Mouse (Mus musculus) activated CD4-positive, CD25-positive, alpha-beta regulatory T cell, adult 9 weeks (primary cell): ENCODE measurements around the gene Ccdc136. TPM values are rescaled to one million over a fixed set of nuclear protein-coding genes. Genes with fewer than 3 reads are reported as not detected.

ENCODE experiments used
- polyA plus RNA-seq: library from polyadenylated mRNA; unstranded; fragments of 100-300 nt; shearing (Covaris generic); gene quantifications from one replicate; pipeline ENCODE4 v1.2.1, GENCODE M21; 2017

The Ccdc136 gene
- 0.32 TPM for polyA plus RNA-seq

GRCm38 (mm10) chr6:29395910-29396713, at the start of gene Ccdc136:
Ccdc136 (plus strand) TSS chr6:29396309.

DNA sequence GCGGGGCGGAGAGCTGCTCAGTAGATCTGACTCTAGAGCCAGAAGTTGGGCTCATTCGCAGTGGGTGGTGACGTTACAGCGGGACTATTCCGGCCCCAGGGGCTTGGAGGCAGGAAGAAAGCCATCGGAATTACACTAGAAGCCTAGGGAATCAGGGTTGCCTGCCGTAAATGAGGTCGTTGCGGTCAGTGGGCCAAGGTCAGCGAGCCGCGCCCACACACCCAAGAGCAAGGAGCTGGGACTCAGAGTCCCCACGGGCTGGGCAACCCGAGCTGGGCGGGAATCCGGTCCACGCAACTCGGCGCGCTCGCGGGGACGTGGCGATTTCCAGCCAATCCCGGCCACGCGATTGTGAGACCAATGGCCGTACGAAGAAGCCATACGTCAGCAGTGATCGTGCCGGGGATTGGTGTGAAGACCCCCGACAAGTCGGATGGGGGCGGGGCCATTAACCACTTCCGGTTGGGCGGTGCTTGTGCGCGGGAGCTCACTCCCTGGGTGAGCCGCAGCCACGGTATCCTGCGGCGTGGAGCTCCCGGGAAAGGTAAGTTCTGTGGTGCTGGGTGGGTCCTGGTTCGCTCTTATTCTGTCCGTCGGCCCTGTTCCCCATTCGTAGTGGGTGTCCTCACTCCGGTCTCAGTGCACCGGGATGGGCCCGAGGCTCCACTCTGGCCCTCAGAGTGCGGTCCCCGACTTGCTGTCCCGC, 48.3 kb upstream of the Ccdc136 start, which contains the start of gene Calu:
Calu (plus strand) TSS at position 405 of the 706 bp plus-strand sequence.

DNA sequence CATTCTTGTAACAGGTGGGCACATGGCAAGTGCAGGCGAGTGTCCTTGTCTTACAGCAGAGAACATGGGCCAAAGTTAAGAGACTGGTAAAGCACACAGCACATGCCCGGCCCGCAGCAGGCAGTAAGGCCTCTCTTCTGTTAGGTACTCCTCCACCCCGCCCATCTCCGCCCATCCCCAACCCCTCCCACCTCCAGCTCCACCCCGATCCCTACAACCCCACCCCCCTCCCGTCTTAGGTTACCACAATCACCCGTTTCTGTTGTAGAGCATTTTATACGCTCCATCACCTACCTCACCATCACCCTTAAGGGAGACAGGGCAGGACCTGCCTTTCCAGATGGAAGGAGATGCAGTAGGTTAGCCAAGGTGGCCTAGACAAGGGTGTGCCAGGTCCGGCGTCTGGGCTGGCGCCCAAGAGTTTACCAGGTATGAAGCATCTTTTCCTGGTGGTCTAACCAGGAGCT, 8.0 kb upstream of the Ccdc136 start, which contains the start of gene Opn1sw:
Opn1sw (minus strand) TSS at position 417 of the 467 bp plus-strand sequence.

GRCm38 (mm10) chr6:29433038-29433803, 37.1 kb downstream of the Ccdc136 start, which contains the start of gene Flnc:
Flnc (plus strand) TSS chr6:29433256.

GRCm38 (mm10) chr6:29467583-29468354, 71.7 kb downstream of the Ccdc136 start, which contains the start of gene Atp6v1f:
Atp6v1f (plus strand) TSS chr6:29467718.

DNA sequence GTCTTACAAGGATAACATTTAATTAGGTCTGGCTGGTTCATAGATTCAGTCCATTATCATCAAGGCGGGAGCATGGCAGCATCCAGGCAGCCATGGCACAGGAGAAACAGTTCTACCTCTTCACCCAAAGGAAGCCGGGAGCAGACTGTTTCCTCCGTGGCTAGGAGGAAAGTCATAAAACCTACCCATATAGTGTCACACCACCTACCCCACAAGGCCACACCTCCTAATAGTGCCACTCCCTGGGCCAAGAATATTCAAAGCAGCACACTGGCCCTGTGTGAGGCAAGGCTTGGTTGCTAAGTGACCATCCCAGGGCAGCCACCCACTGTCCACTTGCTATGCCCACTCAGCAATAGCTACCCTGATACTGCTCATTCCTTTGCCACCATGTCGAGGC, 75.0 kb downstream of the Ccdc136 start, which contains the start of gene Atp6v1fnb:
Atp6v1fnb (plus strand) TSS at position 301 of the 400 bp plus-strand sequence.

Other genes starting within 250 kb of the Ccdc136 start
- gene Rbm28, start 231.3 kb upstream of the Ccdc136 start, polyA plus RNA-seq: 84.1 TPM
- gene Prrt4, start 216.7 kb upstream of the Ccdc136 start, polyA plus RNA-seq: not detected
- gene Impdh1, start 179.9 kb upstream of the Ccdc136 start, polyA plus RNA-seq: 62.8 TPM
- gene Hilpda, start 123.8 kb upstream of the Ccdc136 start, polyA plus RNA-seq: 37.5 TPM
- gene Fam71f2, start 116.7 kb upstream of the Ccdc136 start, polyA plus RNA-seq: 0.88 TPM
- gene Fam71f1, start 77.2 kb upstream of the Ccdc136 start, polyA plus RNA-seq: not detected
- gene Calu, start 48.2 kb upstream of the Ccdc136 start, polyA plus RNA-seq: 113 TPM
- 0.18 TPM for gene Opn1sw, start 7.8 kb upstream of the Ccdc136 start, polyA plus RNA-seq
- gene Flnc, start 36.9 kb downstream of the Ccdc136 start, polyA plus RNA-seq: not detected
- gene Atp6v1f, start 71.4 kb downstream of the Ccdc136 start, polyA plus RNA-seq: 393 TPM
- gene Atp6v1fnb, start 75.1 kb downstream of the Ccdc136 start, polyA plus RNA-seq: 0.42 TPM
- not detected for gene Kcp, start 111.6 kb downstream of the Ccdc136 start, polyA plus RNA-seq
- gene Irf5, start 130.3 kb downstream of the Ccdc136 start, polyA plus RNA-seq: 43.4 TPM
- 112 TPM for gene Tnpo3, start 213.6 kb downstream of the Ccdc136 start, polyA plus RNA-seq